Mouse (Mus musculus): ENCODE data around the gene Irx3.

Gene Irx3

DNA sequence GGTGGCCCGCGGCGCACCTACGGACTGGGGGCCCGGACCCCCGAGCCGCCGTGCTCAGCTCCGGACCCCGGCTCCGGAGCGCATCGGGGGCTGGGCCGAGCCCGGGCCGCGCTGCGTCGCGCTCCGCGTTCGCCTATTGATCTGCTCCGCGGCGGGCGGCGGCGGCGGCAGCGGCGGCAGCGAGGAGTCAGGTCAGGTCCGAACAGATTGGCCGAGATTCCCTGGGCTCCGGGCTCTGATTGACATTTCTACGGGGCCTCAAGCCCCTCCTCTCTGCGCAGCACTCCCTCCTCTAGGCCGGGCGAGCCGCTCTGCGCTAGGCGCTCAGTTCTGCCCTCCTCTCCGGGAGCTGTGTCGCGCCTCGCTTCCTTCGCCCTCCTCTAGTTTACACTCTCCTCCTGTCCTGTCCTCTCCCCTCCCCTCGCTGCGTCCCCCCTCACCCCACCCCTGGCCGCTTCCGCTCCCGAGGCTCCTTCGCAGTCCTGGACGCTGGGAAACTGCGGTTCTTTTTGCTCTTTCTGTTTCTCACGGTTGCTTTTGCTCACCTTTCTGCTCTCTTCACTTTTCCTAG, 541 bp downstream of the Irx3 start:
- DNase-seq (ENCODE audit: low spot score in 2 of 2), result peak in 1 of 2 experiments; percentile 10

DNA sequence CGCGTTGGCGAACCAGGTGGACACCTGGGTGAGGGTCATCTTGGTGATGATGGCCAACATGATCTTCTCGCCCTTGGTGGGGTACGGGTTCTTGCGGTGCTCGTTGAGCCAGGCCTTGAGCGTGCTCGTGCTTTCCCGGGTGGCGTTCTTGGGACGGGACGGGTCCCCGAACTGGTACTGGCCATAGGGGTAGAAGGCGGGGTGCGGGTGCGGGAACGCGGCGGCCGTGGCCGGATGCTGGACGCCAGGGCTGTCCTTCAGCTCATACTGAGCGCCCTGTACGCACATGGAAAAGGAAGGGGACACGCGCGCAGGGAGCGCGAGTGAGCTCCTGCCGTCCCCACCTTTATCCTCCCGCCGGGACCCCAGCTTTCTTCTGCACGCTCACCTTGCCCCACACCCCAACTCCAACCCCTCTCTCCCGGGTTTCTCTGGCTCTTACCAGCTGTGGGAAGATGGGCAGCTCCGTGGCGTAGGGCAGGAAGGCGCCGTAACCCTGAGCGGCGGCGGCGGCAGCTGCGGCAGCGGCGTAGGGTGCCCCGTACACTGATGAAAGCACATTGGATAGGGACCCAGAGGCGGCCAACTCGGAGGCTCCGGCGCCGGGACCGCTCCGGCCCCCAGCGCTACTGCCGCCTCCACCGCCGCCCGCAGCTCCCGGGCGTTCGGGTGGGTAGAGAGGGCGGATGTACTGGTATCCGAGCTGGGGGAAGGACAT, 1.2 kb downstream of the Irx3 start:
- no peak for DNase-seq (ENCODE audit: low spot score in 2 of 2)

DNA sequence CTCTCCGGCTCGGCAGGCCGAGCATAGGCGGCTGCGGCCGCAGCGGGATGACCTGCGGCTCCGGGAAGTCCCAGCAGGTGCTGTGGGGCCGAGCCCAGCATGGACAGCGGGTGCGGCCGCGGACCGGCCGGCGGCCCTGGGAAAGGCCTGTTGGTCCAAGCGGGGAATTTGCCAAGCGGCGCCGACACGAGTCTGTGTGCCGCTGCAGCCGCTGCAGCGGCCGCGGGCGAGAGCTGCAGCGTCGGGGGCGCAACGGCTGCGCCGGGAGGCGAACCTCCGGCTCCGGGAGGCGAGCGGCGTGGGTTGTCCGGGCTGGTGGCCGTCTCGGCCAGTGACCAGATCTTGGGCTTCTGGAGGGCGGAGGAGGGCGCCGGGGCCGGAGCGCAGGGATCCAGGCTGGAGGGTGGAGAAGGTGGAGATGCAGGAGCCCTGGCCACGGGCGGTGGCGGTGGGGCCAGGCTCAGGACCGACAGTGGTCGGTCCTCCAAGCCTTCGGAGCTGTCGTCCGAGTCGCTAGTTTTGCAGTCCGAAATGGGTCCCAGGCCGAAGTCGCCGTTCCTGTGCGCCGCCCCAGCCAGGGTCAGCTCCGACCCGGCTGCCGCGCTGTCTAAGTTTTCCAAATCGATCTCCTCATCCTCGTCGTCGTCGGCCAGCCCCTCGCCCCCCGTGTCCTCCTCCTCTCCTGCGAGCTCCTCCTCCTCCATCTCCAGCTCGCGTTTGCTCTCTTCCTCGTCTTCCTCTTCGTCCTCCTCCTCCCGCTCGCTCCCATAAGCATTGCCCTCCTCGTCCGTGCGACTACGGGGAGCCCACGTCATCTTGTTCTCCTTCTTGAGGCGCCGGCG, 2.0 kb downstream of the Irx3 start:
- no peak for DNase-seq (ENCODE audit: low spot score in 2 of 2)

DNA sequence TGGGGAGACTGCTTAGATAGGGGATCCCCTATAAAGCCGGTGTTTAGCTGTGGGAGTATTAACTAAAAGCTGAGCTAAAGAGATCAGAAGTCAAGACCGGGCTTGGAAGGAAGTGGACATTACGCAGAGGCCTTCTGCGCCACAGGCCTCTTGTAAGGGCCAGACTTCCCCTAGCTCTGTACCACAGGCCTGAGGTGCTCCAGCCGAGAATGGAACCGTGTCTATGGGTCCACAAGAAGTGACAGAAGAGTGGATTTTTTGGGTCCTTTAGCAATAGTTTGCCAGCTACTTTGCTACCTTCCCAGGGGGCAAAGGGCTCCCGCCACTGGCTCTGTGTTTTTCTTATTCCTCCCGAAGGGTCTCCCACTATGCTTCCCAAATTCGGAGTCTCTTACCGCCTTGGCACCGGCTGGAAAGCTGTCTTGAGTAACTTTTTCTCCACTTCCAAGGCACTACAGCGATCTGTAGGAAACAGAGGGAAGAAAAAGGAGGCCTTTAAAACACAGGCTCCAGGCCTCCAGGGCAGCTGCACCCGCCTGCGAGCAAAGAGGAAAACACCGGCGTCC, 2.8 kb downstream of the Irx3 start:
- DNase-seq (ENCODE audit: low spot score in 2 of 2), result no peak

DNA sequence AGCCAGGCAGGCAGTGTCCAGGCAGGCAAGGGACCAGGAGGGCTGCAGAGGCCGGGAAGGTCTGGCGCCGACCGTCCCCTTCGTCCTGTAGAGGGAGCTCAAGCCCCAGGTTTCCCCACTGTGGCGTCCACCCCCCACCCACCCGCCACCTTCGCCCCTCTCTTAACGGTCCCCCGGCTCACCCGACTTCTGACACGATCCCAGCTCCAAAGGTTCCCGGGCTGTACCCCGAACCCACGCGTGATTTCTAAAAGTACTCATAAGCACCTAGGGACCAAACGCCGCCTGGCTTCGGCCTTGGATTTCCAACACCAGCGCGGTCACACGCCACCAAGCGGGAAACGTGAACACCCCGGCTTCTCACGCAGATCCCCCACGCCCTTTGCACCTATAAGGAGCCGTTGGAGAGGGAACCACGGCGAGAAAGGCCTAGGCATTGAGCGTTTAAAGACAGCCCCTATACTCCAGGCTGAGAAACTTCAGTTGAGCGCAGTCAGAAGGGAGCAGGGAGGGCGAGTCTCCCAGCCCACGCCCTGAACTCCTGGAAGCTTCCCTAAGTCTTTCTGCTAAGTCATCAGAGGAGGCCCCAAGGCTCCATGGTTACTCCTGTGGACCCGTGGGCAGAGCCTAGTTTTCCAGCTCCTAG, 4.1 kb downstream of the Irx3 start:
- DNase-seq (ENCODE audit: low spot score in 2 of 2), result peak in 1 of 2 experiments; percentile 36

- DNase-seq (ENCODE audit: low spot score in 2 of 2), result no peak
Observed at GRCm38 (mm10) chr8:91793846-91794245, 8.0 kb downstream of the Irx3 start.

DNA sequence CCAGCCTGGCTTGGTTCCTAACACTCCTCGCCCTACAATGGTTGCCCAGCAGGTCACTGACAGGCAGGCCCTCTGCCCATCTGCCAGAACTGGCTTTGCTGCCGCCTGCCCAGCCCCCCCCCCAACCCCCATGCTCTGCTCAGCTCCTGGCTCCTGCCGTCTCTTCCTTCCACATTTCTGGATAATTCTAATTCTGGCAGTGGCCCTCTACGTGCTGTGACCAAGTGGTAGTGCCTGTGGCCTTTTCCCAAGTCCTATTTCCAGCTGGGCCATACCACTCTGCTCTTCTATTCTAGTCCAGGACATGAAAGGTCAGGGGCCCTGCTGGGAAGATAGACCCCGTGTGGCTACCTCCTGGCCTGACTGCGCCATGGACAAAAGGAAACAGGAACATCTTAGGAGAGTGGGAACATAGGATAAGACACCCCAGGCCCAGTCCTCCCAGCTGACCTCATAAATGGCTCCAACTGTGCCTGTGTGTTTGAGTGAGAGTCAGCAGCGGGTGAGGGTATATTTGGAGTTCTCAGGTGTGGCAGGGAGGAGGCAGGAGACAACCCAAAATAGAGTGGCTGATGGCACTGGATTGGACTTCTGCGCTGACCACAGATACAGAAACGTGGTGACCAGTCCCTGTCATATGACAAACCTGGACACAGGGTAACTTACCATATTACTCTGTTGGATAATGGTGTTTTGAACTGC, 14.5 kb downstream of the Irx3 start:
- no peak for DNase-seq (ENCODE audit: low spot score in 2 of 2)

DNA sequence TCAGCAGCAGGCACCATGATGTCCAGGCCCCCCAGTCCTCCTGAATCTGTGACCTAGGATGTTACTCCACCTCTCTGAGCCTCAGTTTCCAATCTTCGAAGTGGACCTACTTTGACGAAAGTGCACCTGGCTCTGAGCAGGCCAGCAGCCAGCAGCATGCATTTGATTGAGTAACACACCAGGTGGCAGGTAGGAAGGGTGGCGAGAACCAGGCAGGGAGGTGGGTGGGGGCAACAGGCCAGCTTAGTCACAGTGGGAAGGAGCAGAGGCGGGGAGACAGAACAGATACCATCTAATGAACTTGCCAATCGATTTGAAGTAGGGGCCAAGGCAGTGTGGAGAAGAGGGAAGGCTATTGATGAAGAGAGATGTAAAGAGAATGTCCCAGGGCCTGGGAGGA, 18.9 kb downstream of the Irx3 start:
- no peak for DNase-seq (ENCODE audit: low spot score in 2 of 2)

GRCm38 (mm10) chr8:91782201-91782600, 19.7 kb downstream of the Irx3 start:
- no peak for DNase-seq (ENCODE audit: low spot score in 2 of 2)

DNA sequence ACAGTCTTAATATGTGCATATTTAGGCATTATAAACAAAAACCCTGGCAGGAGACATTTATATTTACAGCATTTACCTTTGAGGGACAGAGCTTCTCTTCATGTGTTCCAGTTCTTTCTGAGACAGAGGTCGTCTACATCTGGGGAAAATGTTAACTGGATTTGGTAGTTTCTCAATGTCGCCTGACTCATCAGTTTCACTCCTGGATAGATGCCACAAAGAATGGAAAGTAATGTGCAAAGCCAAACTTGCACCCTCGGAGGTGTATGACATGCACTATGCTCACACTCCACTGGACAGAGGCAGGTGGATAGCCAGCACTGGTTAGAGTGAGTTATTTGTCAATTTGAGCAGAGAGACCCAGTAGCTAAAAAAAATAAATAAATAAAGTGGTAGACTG, 21.2 kb downstream of the Irx3 start:
- DNase-seq (ENCODE audit: low spot score in 2 of 2), result no peak

GRCm38 (mm10) chr8:91768857-91769256, 33.0 kb downstream of the Irx3 start:
- no peak for DNase-seq (ENCODE audit: low spot score in 2 of 2)

GRCm38 (mm10) chr8:91765411-91766034, 36.3 kb downstream of the Irx3 start:
- DNase-seq (ENCODE audit: low spot score in 2 of 2), result no peak

GRCm38 (mm10) chr8:91755566-91755965, 46.3 kb downstream of the Irx3 start:
- no peak for DNase-seq (ENCODE audit: low spot score in 2 of 2)

- no peak for DNase-seq (ENCODE audit: low spot score in 2 of 2)
Observed at GRCm38 (mm10) chr8:91755062-91755461, 46.8 kb downstream of the Irx3 start.

DNA sequence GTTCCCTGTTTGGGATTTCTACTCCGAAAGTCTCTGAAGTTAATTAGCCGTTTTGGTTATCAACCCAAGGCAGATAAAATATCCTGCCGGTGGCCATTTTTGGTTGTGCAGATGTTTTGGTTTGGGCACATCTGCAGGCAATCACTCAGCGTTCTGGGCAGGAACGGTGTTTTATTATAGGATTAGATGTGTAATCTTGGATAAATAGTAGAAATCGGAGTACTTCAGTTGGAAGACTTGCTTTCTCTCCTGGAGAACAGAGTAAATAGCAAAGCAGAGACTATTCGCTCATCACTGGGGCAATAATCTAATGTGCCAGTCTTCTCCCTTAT, 51.1 kb downstream of the Irx3 start:
- DNase-seq (ENCODE audit: low spot score in 2 of 2), result no peak

DNA sequence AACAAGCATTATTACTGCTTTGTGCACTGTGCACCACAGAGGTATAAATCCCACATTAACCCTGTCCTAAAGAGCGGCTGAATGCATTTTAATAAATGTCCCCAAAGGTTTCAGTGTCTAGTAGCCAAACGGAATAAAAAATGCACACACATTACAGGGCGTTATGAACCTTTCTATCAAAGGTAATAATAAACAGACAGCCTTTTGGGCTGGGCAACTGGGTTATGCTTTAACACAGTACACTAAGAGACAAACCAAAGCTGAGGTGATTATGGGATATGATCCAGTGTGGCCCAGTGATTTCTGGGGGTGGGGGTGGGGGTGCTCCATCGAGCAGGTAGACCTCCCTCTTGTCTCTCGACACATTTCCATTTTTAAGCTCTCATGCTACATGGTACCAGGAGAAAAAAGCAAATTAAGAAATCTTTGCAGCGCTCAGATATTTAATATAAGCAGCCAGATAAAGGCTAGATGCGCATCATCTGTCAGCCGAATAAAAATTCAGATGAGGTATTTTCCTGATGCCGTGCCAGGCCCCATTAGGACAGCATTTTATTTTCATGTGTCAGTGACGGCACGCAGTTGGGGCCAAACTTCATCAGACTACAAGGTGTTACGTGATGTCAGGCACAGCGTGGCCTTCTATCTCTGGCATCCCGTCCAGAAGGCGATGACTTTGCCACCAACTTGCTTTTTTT, 51.6 kb downstream of the Irx3 start:
- DNase-seq (ENCODE audit: low spot score in 2 of 2), result no peak

DNA sequence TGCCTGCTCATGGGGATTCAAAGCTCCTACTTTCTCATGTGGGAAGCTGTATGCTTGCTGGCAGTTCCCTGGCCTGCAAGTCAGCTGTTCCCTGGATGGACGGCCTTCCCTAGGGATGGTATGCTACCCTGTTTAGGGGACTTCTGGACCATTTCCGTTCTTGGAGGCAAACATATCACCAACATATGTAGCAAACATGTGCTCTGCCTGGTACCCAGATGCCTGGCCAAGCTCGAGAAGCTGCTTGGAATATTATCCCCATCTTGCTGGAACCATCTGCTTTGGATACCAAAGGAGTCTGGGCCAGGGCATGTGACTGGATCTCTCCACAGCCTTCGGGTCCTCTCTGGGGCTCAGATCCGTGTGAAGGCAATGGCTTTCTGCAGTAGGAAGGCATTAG, 52.5 kb downstream of the Irx3 start:
- no peak for DNase-seq (ENCODE audit: low spot score in 2 of 2)

Measured in frontal cortex, postnatal 36 days (tissue).